Mouse (Mus musculus): Measurements from ENCODE around the gene Lins1.
A peak's percentile ranks its signal among the peaks of the same experiment; 100 is the strongest.

- TF ChIP-seq CTCF (IDR thresholded peaks at IDR 0.05; ENCODE audit: low read depth, low read length) (peak; percentile 45; the same call in 1 of the 2 replicates), GATA1 (IDR thresholded peaks at IDR 0.05; ENCODE audit: borderline replicate concordance, low read length) (no peak), TAL1 (conservative IDR thresholded peaks at IDR 0.05; ENCODE audit: low read depth, low read length) (no peak), GATA2 (IDR thresholded peaks at IDR 0.05; ENCODE audit: borderline replicate concordance, low read depth, low read length) (no peak), POLR2AphosphoS5 (IDR thresholded peaks at IDR 0.05; ENCODE audit: insufficient replicate concordance, low read depth, low read length) (no peak)
These were observed 28.1 kb upstream of the Lins1 start for GRCm38 (mm10) chr7:66661572-66661971.

Data from G1E (cell line).